Mouse (Mus musculus) midbrain, embryonic 10.5 days (tissue): ENCODE measurements around the gene Armh3. TPM values are rescaled to one million over a fixed set of nuclear protein-coding genes. Genes with fewer than 3 reads are reported as not detected.

ENCODE experiments used
- DNase-seq: peaks from one replicate; pipeline ENCODE4 v3.0.0-alpha.2; 2017; ENCODE audit warnings: low spot score
- H3K27ac ChIP-seq: fragments of 300-500 bp; sonication (generic); replicated peaks from 2 replicates; pipeline ENCODE4 v1.5.1; 2016; ENCODE audit warnings: mild to moderate bottlenecking
- H3K27me3 ChIP-seq: fragments of 300-500 bp; sonication (generic); 2 replicates; pipeline ENCODE4 v1.6.1; 2016; ENCODE audit warnings: low read depth, mild to moderate bottlenecking; ENCODE audit not compliant: poor library complexity, severe bottlenecking
- H3K36me3 ChIP-seq: fragments of 300-500 bp; sonication (generic); 2 replicates; pipeline ENCODE4 v1.6.1; 2016; ENCODE audit warnings: mild to moderate bottlenecking, moderate library complexity
- H3K4me1 ChIP-seq: fragments of 300-500 bp; sonication (generic); 2 replicates; pipeline ENCODE4 v1.6.1; 2016
- H3K4me3 ChIP-seq: fragments of 300-500 bp; sonication (generic); 2 replicates; pipeline ENCODE4 v1.5.1; 2016; ENCODE audit warnings: mild to moderate bottlenecking, moderate library complexity
- H3K9me3 ChIP-seq: fragments of 300-500 bp; sonication (generic); replicated peaks from 2 replicates; pipeline ENCODE4 v1.6.1; 2016; ENCODE audit warnings: mild to moderate bottlenecking
- WGBS: fragments of 180-500 bp; shearing (Covaris S2); methylation state at CpG from one replicate; pipeline ENCODE4 v1.1.7; 2016; 5-methylcytosine and 5-hydroxymethylcytosine counted together
- polyA plus RNA-seq: library from polyadenylated mRNA; unstranded; fragments of >200 nt; fragmentation: Nextera tagmentation; extraction: Ambion mirVana; gene quantifications from 2 replicates; pipeline ENCODE4 v1.2.1, GENCODE M21; 2016

The Armh3 gene
- polyA plus RNA-seq, 1 experiment from 2014 or later = 16.7 TPM

DNA sequence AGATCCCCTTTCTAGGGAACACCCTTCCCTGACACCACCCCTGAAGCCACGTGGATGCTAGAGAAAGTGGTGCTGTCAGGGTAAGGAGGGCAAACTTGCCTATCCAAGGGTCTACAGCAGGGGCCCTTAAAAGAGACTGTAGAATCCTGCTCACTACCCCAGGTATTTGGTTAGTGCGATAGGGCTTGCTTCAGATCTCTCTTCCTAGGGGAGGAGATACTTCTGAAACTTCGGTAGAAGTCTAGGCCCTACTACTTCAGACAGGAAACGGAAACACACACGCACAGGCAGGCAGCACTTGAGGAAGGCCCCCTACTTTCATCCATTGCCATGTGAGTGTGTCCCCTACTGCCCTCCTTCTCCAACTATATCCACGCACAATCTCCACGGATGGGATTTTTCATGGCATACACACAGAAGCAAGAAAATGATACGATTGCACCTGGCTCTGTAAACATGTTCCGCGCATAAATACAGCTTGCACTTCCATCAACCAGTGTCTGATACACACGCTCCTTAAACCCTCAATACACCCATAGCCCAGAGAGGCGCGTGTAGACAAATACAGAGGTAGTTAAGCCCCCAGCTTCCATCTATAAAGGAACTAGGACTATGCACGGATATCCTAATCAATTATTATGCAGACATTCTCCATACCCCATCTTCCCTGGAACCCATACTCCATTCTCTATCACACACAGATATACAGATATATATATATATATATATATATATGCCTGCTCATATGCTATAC is 42.0 kb upstream of the Armh3 start:
- Histone ChIP-seq H3K27me3 (no peaks in the 10 kb centered on the region), H3K4me1 (peaks cover 83% of the 10 kb centered on the region), H3K4me3 (peak overlapping the region; percentile 98), H3K27ac (peak overlapping the region; percentile 98), H3K9me3 (no peaks in the 10 kb centered on the region), H3K36me3 (peaks cover 19% of the 10 kb centered on the region)
- 39% methylated on average over 14 of the region's 14 CpGs for WGBS
- DNase-seq = no peak

DNA sequence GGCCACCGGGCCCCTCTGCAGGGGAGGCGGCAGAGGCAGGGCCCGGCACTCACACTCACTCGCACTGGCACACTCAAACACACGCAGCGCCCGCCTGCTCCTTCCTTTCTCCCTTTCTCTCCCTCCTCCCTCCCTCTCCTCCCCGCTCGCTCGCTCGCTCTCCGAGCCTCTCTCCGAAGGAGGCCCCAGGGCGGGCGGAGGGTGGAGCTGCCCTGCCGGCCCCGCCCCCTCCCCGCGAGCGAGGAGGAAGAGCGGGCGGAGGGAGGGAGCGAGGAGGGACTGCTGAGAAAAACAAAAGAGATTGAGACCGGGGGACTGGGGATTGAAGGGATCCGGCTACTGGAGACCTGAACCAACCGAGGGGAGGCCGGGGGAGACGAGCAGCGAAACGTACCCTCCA is 41.2 kb upstream of the Armh3 start:
- Histone ChIP-seq H3K4me1 (peaks cover 81% of the 10 kb centered on the region), H3K4me3 (peak overlapping the region; percentile 98), H3K36me3 (peaks cover 27% of the 10 kb centered on the region), H3K9me3 (no peaks in the 10 kb centered on the region), H3K27ac (peak overlapping the region; percentile 98), H3K27me3 (no peaks in the 10 kb centered on the region)
- WGBS = 1% methylated on average over 28 of the region's 30 CpGs
- DNase-seq = peak; percentile 93

DNA sequence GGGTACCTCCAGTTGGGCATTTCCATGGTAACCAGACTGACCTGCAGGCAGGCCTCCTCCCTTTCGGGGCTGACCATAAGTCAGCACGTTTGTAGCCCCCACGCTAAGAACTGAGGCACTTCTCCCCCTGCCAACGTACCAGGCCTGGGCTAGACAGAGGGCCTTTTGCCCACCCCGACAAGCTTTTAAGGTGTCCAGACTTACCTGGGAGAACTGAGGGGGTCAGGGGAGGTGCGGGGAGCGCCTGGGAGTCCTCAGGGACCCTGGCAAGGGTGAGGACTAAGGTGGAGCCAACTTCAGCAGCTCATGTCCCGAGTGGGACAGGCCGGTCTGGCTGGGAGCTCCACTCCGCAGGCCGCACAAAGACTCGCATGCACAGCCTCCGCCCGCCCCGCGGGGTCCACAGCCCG is 40.6 kb upstream of the Armh3 start:
- H3K27me3 ChIP-seq = no peaks in the 10 kb centered on the region
- H3K4me3 ChIP-seq = peak overlapping the region; percentile 98
- H3K36me3 ChIP-seq = peaks cover 33% of the 10 kb centered on the region
- DNase-seq = peak; percentile 61
- peak overlapping the region; percentile 98 for H3K27ac ChIP-seq
- H3K9me3 ChIP-seq = no peaks in the 10 kb centered on the region
- peaks cover 75% of the 10 kb centered on the region for H3K4me1 ChIP-seq
- 0% methylated on average over 17 of the region's 17 CpGs for WGBS

DNA sequence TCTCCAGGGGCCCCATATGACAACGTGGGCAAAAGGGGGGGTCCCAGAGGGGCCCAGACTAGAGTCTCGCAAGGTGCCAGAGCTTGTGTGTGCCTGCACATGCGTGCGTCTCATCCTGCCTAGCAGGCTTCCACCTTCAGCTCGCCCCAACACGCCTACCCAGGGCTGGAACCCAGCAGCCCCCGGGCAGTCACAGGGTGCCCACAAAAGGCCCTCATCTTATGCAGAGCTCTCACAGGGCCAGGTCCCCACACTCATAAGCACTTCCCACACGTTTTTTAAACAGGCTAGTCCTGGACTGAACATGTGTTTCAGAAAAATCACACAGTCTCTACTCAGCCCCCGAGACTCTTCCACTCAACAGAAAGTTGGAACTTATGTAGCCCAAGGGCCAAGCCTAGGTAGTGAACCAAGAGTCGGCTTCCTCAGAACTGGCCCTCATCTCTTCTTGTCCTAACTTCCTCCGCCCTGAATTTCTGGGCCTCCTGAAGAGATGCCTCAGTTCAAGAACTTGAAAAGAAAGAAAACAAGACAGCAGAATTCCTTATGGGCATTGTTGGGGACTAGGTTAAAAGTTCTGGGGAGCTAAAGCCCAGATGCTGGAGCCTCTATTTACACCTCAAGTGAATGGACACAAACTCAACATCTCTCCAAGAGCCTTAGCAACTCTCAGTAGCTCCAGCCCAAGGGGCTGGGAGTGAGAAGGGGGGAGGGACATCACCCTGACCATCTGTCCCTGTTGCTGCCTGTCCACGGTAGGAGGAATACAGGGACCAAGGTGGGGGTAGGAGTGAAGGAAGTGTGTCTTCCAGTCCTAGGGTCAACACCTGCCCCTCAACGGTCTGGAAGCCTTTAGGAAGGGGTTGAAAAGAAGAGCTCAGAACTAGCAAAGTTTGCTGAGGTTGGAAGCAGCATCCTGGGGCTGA is 39.9 kb upstream of the Armh3 start:
- Histone ChIP-seq H3K27me3 (no peaks in the 10 kb centered on the region), H3K4me3 (peak overlapping the region; percentile 98), H3K9me3 (no peaks in the 10 kb centered on the region), H3K36me3 (peaks cover 40% of the 10 kb centered on the region), H3K27ac (peak overlapping the region; percentile 98), H3K4me1 (peaks cover 68% of the 10 kb centered on the region)
- 24% methylated on average over 13 of the region's 13 CpGs for WGBS
- no peak for DNase-seq

GRCm38 (mm10) chr19:46037243-46037924 is 39.1 kb upstream of the Armh3 start:
- no peak for DNase-seq
- H3K9me3 ChIP-seq = no peaks in the 10 kb centered on the region
- H3K36me3 ChIP-seq = peaks cover 48% of the 10 kb centered on the region
- WGBS = 18% methylated on average over 6 of the region's 6 CpGs
- peak overlapping the region; percentile 98 for H3K4me3 ChIP-seq
- peak overlapping the region; percentile 98 for H3K27ac ChIP-seq
- H3K27me3 ChIP-seq = no peaks in the 10 kb centered on the region
- peaks cover 63% of the 10 kb centered on the region for H3K4me1 ChIP-seq

DNA sequence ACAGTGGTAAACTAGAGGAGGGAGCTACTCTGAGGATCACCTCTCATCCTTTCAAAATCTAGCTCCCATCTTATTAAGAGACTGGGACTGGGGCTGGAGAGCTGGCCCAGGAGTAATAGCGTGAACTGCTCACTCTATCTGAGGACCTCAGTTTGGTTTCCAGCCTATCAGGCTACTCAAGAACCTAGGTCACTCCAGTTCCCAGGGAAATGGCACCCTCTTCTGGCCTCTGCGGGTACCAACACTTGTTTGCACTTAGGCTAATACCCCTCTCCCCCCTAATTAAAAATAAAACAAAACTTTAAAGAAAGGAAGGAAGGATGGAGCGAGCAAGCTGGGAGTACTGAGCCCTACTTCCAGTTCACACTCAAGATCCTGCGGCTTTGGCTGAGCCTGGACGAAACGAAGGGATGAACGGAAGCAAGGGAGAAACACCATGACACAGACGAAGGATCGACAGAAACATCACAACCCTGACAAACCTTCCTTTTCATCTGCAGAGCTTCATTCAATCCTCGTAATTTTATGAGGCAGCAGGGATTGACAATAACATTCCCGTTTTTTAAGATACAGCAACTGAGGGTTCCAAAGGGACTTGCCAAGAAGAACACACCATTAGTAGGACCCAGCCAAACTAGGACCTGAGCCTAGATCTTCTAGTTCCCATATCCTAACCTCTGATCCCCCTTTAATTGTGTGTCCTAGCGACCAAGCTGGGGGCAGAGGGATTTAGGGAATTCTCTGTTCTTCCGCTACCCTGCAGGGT is 38.4 kb upstream of the Armh3 start:
- Histone ChIP-seq H3K27ac (peak overlapping the region; percentile 98), H3K9me3 (no peaks in the 10 kb centered on the region), H3K4me1 (peaks cover 56% of the 10 kb centered on the region), H3K4me3 (peak overlapping the region; percentile 98), H3K36me3 (peaks cover 55% of the 10 kb centered on the region), H3K27me3 (no peaks in the 10 kb centered on the region)
- DNase-seq = no peak
- 67% methylated on average over 13 of the region's 13 CpGs for WGBS

- H3K36me3 ChIP-seq = peaks cover 61% of the 10 kb centered on the region
- 92% methylated on average over 13 of the region's 13 CpGs for WGBS
- DNase-seq = no peak
- no peaks in the 10 kb centered on the region for H3K27me3 ChIP-seq
- no peak overlapping the region for H3K27ac ChIP-seq
- H3K9me3 ChIP-seq = no peaks in the 10 kb centered on the region
- H3K4me3 ChIP-seq = peak overlapping the region; percentile 98
- H3K4me1 ChIP-seq = peaks cover 49% of the 10 kb centered on the region
Measured at GRCm38 (mm10) chr19:46035971-46036370, 37.7 kb upstream of the Armh3 start.

DNA sequence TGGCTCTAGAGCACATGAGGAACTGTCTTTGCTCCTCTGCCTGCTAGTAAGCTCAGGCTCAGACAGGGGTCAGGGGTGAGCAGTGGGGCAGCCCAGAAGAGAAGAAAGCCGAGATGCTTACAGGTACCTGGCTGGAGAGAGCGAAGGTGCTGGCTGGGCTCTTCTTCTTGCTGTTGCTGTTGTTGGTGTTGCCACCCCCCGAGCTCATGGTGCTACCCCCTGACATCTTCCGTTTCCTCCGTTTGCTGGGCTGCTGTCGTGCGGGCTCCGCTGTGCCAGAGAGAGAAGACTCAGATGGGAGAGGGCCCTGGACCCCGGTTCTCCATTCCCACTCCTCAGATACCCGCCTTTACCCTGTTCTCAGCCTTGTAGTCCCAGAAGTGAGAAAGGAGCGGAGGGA is 35.6 kb upstream of the Armh3 start:
- Histone ChIP-seq H3K9me3 (peaks cover 5% of the 10 kb centered on the region; the same call in 1 of the 2 replicates), H3K27ac (no peak overlapping the region), H3K4me1 (peaks cover 34% of the 10 kb centered on the region), H3K36me3 (peaks cover 78% of the 10 kb centered on the region), H3K4me3 (no peak overlapping the region), H3K27me3 (no peaks in the 10 kb centered on the region)
- WGBS = 92% methylated on average over 11 of the region's 11 CpGs
- no peak for DNase-seq

- no peaks in the 10 kb centered on the region for H3K27me3 ChIP-seq
- WGBS = 89% methylated on average over 26 of the region's 26 CpGs
- H3K4me3 ChIP-seq = no peak overlapping the region
- peaks cover 24% of the 10 kb centered on the region for H3K4me1 ChIP-seq
- no peak overlapping the region for H3K27ac ChIP-seq
- peaks cover 5% of the 10 kb centered on the region; the same call in 1 of the 2 replicates for H3K9me3 ChIP-seq
- no peak for DNase-seq
- H3K36me3 ChIP-seq = peaks cover 78% of the 10 kb centered on the region
Measured at GRCm38 (mm10) chr19:46032731-46033510, 34.6 kb upstream of the Armh3 start.

DNA sequence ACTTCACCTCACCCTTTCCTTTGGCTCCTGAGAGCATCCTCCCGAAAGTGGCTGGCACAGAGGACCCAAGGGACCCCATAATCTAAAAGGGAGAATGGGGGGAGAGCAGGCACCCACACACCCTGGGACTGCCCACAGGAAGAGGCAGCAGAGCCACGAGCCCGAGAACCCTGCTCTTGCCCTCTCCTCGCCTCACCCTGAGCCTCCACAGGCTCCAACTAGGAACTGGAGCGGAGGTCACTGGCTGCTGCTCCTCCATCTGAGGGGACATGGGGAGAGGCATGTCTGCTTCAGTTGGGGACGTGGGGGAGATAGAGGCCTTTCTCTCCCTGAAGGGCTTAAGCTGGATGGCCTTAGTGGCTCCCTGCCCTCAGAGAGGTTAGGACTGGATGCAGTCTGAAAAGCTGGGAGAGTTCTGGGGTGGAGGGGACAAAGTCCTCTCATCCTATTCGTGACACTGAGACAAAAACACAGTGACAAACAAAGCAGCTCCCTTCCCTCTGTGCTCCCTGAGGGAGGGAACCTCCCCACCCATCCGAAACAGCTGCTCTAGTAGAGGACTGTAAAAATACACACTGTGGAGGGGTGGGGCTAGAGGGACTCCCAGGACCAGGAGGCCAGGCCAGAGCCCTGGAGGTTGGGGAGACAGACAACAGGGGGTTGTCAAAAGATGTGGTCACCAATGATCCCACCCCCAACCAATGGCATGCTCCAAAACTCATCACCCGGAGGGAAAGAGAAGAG is 33.6 kb upstream of the Armh3 start:
- Histone ChIP-seq H3K9me3 (peaks cover 5% of the 10 kb centered on the region; the same call in 1 of the 2 replicates), H3K4me3 (no peak overlapping the region), H3K27ac (no peak overlapping the region), H3K27me3 (no peaks in the 10 kb centered on the region), H3K4me1 (peaks cover 23% of the 10 kb centered on the region), H3K36me3 (peaks cover 74% of the 10 kb centered on the region)
- no peak for DNase-seq
- 78% methylated on average over 9 of the region's 9 CpGs for WGBS
